Mouse (Mus musculus) spleen, adult 2 months (tissue): ENCODE measurements around the gene Terf2ip.

Source experiments
- CTCF ChIP-seq: fragments of 200-500 bp; IDR thresholded peaks from 2 replicates; pipeline ENCODE4 v1.5.1; 2011; ENCODE audit warnings: mild to moderate bottlenecking, inconsistent platforms; ENCODE audit not compliant: insufficient read depth, insufficient read length, insufficient replicate concordance; ENCODE audit errors: extremely low read depth
- POLR2A ChIP-seq: fragments of 200-500 bp; IDR thresholded peaks from 2 replicates; pipeline ENCODE4 v1.6.1; 2011; ENCODE audit warnings: low read depth, low read length, inconsistent platforms

DNA sequence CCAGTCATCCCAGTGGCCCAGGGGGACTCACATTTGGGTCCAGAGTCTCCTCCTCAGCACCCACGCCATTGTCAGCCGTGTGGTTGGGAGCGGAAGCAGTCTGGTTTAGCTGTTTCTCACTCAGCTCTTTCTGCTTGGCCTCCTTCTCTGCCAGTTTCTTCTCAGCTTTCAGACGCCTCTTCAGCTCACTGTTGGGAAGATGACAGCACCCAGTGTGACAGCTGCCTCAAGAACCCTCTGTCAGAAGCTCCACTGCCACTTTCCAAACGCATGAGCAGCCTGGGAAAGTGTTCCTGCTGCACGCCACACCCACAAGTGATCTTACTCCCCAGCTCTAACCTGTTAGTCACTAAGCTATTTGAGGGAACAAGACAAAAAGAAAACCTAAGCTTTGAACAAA, 5.6 kb upstream of the Terf2ip start:
- TF ChIP-seq CTCF (no peak), POLR2A (no peak)
